8 mouse cellular contexts compared by ENCODE assay signal in the genomic region with DNA sequence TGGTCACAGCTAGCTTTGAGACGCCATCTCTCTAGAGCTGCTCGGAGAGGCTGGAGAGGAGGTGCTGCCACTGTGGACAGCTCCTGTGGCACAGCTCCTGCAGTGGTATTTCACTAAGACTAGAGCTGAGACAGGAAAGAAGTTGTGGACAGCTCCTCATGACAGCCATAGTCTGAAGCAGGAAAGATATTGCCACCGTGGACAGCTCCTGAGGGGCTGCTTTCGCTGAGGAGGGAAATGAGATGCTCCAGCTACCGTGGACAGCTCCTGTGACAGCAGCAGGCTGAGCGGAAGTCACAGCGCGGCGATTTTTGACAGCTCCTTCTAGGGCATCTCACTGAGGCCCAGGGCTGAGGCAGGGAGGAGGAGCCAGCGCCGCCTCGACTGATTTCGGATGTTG. TPM values are rescaled to one million over a fixed set of nuclear protein-coding genes. Genes with fewer than 3 reads are reported as not detected.
DNase-seq lines count a peak whose midpoint lies in the region; ATAC-seq and TF ChIP-seq lines count a peak whose summit lies in the region.
"Had no signal": no experiment of that assay in that cellular context is flagged by ENCODE, and none has a peak within 500 bp of the region (broad histone marks: within the 10 kb centered on the region; RNA-seq: fewer than 3 reads in every experiment).

No protein-coding gene starts in this region.

- DNase-seq in MEL-GATA-1-ER (ENCODE audit: extremely low read depth, low read depth) = peak; percentile 71
- peak; percentile 90 to 92 for DNase-seq in adrenal gland, postnatal 36 days
- peak; percentile 14 to 50 for DNase-seq in gastrocnemius, adult 8-10 months (ENCODE audit: low spot score in 2 of 2)
- DNase-seq in hindbrain, embryonic 14.5 days (ENCODE audit: low spot score) = peak; percentile 79
- DNase-seq in limb, embryonic 14.5 days (ENCODE audit: low spot score) = peak; percentile 97
- DNase-seq in spleen, postnatal 4 days (ENCODE audit: low spot score in 2 of 2) = peak; percentile 71 to 81

- peak; percentile 55; the same call in 1 of the 2 replicates for ATAC-seq in hindbrain, embryonic 14.5 days (ENCODE audit: low FRiP score)
- ATAC-seq in limb, embryonic 14.5 days (ENCODE audit: low FRiP score, low read depth) = peak; percentile 93
- peak; percentile 81 for ATAC-seq in midbrain, embryonic 15.5 days (replicated peaks)

- peaks cover 7% of the 10 kb centered on the region for H3K27me3 ChIP-seq in hindbrain, embryonic 14.5 days (ENCODE audit: control insufficient read depth, insufficient read depth, low read length)
- H3K27me3 ChIP-seq in limb, embryonic 14.5 days (ENCODE audit: control insufficient read depth, insufficient read depth, low read length) = no peaks in the 10 kb centered on the region
- H3K27me3 ChIP-seq in midbrain, embryonic 15.5 days (replicated peaks) = peaks cover 13% of the 10 kb centered on the region; the same call in 1 of the 2 replicates

- TF ChIP-seq POLR2A in limb, embryonic 14.5 days (IDR thresholded peaks at IDR 0.05; ENCODE audit: borderline replicate concordance, extremely low read depth, insufficient read depth, insufficient read length) = no peak

- no peaks in the 10 kb centered on the region for H3K36me3 ChIP-seq in hindbrain, embryonic 14.5 days (replicated peaks; ENCODE audit: control insufficient read depth, insufficient read depth)
- no peaks in the 10 kb centered on the region for H3K36me3 ChIP-seq in limb, embryonic 14.5 days (ENCODE audit: control insufficient read depth, insufficient read depth, low read length)
- H3K36me3 ChIP-seq in midbrain, embryonic 15.5 days (replicated peaks) = no peaks in the 10 kb centered on the region

- H3K4me3 ChIP-seq in hindbrain, embryonic 14.5 days (replicated peaks; ENCODE audit: low read length) = peak overlapping the region; percentile 3; the same call in 1 of the 2 replicates
- H3K4me3 ChIP-seq in limb, embryonic 14.5 days (replicated peaks; ENCODE audit: low read length) = no peak overlapping the region
- H3K4me3 ChIP-seq in midbrain, embryonic 15.5 days = peak overlapping the region; percentile 9

- H3K27ac ChIP-seq in hindbrain, embryonic 14.5 days = no peak overlapping the region
- H3K27ac ChIP-seq in limb, embryonic 14.5 days (replicated peaks; ENCODE audit: low read depth, low read length) = no peak overlapping the region
- no peak overlapping the region for H3K27ac ChIP-seq in midbrain, embryonic 15.5 days
- H3K27ac ChIP-seq: macrophage had no signal

- peak overlapping the region; percentile 36 for H3K4me2 ChIP-seq in hindbrain, embryonic 14.5 days (replicated peaks)
- H3K4me2 ChIP-seq in limb, embryonic 14.5 days (replicated peaks; ENCODE audit: low read depth, low read length, severe bottlenecking) = no peak overlapping the region
- H3K4me2 ChIP-seq in midbrain, embryonic 15.5 days = peak overlapping the region; percentile 35

- no peaks in the 10 kb centered on the region for H3K9me3 ChIP-seq in hindbrain, embryonic 14.5 days (ENCODE audit: control insufficient read depth, low read length)
- H3K9me3 ChIP-seq in limb, embryonic 14.5 days (ENCODE audit: control insufficient read depth, low read length) = no peaks in the 10 kb centered on the region
- H3K9me3 ChIP-seq in midbrain, embryonic 15.5 days = no peaks in the 10 kb centered on the region

- 6% methylated on average over 13 of the region's 13 CpGs for WGBS in hindbrain, embryonic 14.5 days
- 2% methylated on average over 13 of the region's 13 CpGs for WGBS in limb, embryonic 14.5 days
- 5% methylated on average over 13 of the region's 13 CpGs for WGBS in midbrain, embryonic 15.5 days

- peak overlapping the region; percentile 29; the same call in 1 of the 2 replicates for H3K9ac ChIP-seq in hindbrain, embryonic 14.5 days
- no peak overlapping the region for H3K9ac ChIP-seq in limb, embryonic 14.5 days (ENCODE audit: low read depth, low read length, severe bottlenecking)
- no peak overlapping the region for H3K9ac ChIP-seq in midbrain, embryonic 15.5 days

- H3K4me1 ChIP-seq in hindbrain, embryonic 14.5 days (replicated peaks; ENCODE audit: control insufficient read depth, insufficient read depth, low read length) = 0 out of 2 replicates have a peak, but pooled peaks cover 3% of the 10 kb centered on the region
- no peaks in the 10 kb centered on the region for H3K4me1 ChIP-seq in limb, embryonic 14.5 days (ENCODE audit: control insufficient read depth, insufficient read depth, low read length)
- 0 out of 2 replicates have a peak, but pooled peaks cover 4% of the 10 kb centered on the region for H3K4me1 ChIP-seq in midbrain, embryonic 15.5 days

RNA-seq across cellular contexts. Expression of a gene that starts 15.4 kb away (rescaled TPM):
- 10 to 100 TPM; 21.4 to 25.2 TPM for total RNA-seq in adrenal gland, postnatal 36 days (2021)
- total RNA-seq in gastrocnemius, adult 8-10 months (2022) = 10 to 100 TPM in 1 of 4 experiments, 1 to 10 TPM in 3; 8.6 to 11.8 (median 9.6) TPM
- polyA plus RNA-seq in hindbrain, embryonic 14.5 days (2014; fragmentation: Nextera tagmentation; extraction: Ambion mirVana) = 71.7 and 73.7 TPM in 2 replicates
- 17.1 and 18.0 TPM in 2 replicates for polyA plus RNA-seq in limb, embryonic 14.5 days (2012; rRNA removed)
- 34.7 and 41.1 TPM in 2 replicates for polyA plus RNA-seq in limb, embryonic 14.5 days (2014; fragmentation: Nextera tagmentation; extraction: Ambion mirVana)
- 60.5 and 63.4 TPM in 2 replicates for polyA plus RNA-seq in midbrain, embryonic 15.5 days (2015; fragmentation: Nextera tagmentation; extraction: Ambion mirVana)

RNA-seq across cellular contexts. Expression of a gene that starts 26.4 kb away (rescaled TPM):
- not detected for total RNA-seq in adrenal gland, postnatal 36 days (2021)
- total RNA-seq in gastrocnemius, adult 8-10 months (2022) = not detected
- polyA plus RNA-seq in hindbrain, embryonic 14.5 days (2014; fragmentation: Nextera tagmentation; extraction: Ambion mirVana) = 0.40 and 0.64 TPM in 2 replicates
- not detected in 2 replicates for polyA plus RNA-seq in limb, embryonic 14.5 days (2012; rRNA removed)
- not detected in 2 replicates for polyA plus RNA-seq in limb, embryonic 14.5 days (2014; fragmentation: Nextera tagmentation; extraction: Ambion mirVana)
- 0.09 and 0.38 TPM in 2 replicates for polyA plus RNA-seq in midbrain, embryonic 15.5 days (2015; fragmentation: Nextera tagmentation; extraction: Ambion mirVana)
- polyA plus RNA-seq: macrophage had no signal

RNA-seq across cellular contexts. Expression of a gene that starts 54.8 kb away (rescaled TPM):
- total RNA-seq in adrenal gland, postnatal 36 days (2021) = 10 to 100 TPM; 16.8 to 23.6 TPM
- 10 to 100 TPM; 17.9 to 23.6 (median 20.7) TPM for total RNA-seq in gastrocnemius, adult 8-10 months (2022)
- 8.2 and 8.5 TPM in 2 replicates for polyA plus RNA-seq in hindbrain, embryonic 14.5 days (2014; fragmentation: Nextera tagmentation; extraction: Ambion mirVana)
- polyA plus RNA-seq in limb, embryonic 14.5 days (2012; rRNA removed) = 11.3 and 12.0 TPM in 2 replicates
- polyA plus RNA-seq in limb, embryonic 14.5 days (2014; fragmentation: Nextera tagmentation; extraction: Ambion mirVana) = 9.2 and 10.0 TPM in 2 replicates
- 5.9 TPM in 2 replicates for polyA plus RNA-seq in midbrain, embryonic 15.5 days (2015; fragmentation: Nextera tagmentation; extraction: Ambion mirVana)

RNA-seq across cellular contexts. Expression of a gene that starts 54.9 kb away (rescaled TPM):
- total RNA-seq in adrenal gland, postnatal 36 days (2021) = 10 to 100 TPM in 1 of 2 experiments, 1 to 10 TPM in 1; 6.4 to 12.9 TPM
- total RNA-seq in gastrocnemius, adult 8-10 months (2022) = 10 to 100 TPM; 13.4 to 15.9 (median 13.6) TPM
- 23.8 and 25.2 TPM in 2 replicates for polyA plus RNA-seq in hindbrain, embryonic 14.5 days (2014; fragmentation: Nextera tagmentation; extraction: Ambion mirVana)
- 2.9 and 3.8 TPM in 2 replicates for polyA plus RNA-seq in limb, embryonic 14.5 days (2012; rRNA removed)
- polyA plus RNA-seq in limb, embryonic 14.5 days (2014; fragmentation: Nextera tagmentation; extraction: Ambion mirVana) = 6.6 and 7.0 TPM in 2 replicates
- polyA plus RNA-seq in midbrain, embryonic 15.5 days (2015; fragmentation: Nextera tagmentation; extraction: Ambion mirVana) = 25.3 and 27.8 TPM in 2 replicates

Comparison
In these comparisons a context has a peak if more than half of its experiments do, and no peak if none do; other contexts are left out.
1. DNase-seq: peak in every context shown above with its lines; median percentile 97 in limb, embryonic 14.5 days; 91 in adrenal gland, postnatal 36 days; 79 in hindbrain, embryonic 14.5 days; 76 in spleen, postnatal 4 days; 71 in MEL-GATA-1-ER; 32 in gastrocnemius, adult 8-10 months.